Mouse (Mus musculus): Measurements from ENCODE around the gene Agpat2. TPM values are rescaled to one million over a fixed set of nuclear protein-coding genes. Genes with fewer than 3 reads are reported as not detected.

Agpat2 gene
- total RNA-seq (2021), result 10 to 100 TPM; 12.1 to 19.0 TPM
- long read RNA-seq, experiment 1, transcript Agpat2-201 (6 exons, 1,489 nt), result major isoform, 61 of 76 reads
- long read RNA-seq, experiment 1, transcript Agpat2-202 (6 exons, 1,273 nt), result minor isoform, 5 of 76 reads
- long read RNA-seq, experiment 1, partial matches to known transcripts, result 8 of 76 reads
- long read RNA-seq, experiment 1, other reads (novel, unspliced or antisense), result 2 of 76 reads
- long read RNA-seq, experiment 2, transcript Agpat2-201 (6 exons, 1,489 nt), result major isoform, 77 of 87 reads
- long read RNA-seq, experiment 2, partial matches to known transcripts, result 7 of 87 reads
- long read RNA-seq, experiment 2, other reads (novel, unspliced or antisense), result 1 of 87 reads

GRCm38 (mm10) chr2:26603720-26604671, at the start of gene Agpat2:
Gene Agpat2 (minus strand): TSS chr2:26604417.
- DNase-seq (ENCODE audit: low spot score in 2 of 2), result peak; percentile 62 to 80

GRCm38 (mm10) chr2:26646643-26647293, 42.6 kb upstream of the Agpat2 start:
- DNase-seq (ENCODE audit: low spot score in 2 of 2), result peak; percentile 56 to 64

GRCm38 (mm10) chr2:26643942-26644341, 39.7 kb upstream of the Agpat2 start:
- DNase-seq (ENCODE audit: low spot score in 2 of 2), result no peak

- no peak for DNase-seq (ENCODE audit: low spot score in 2 of 2)
Measured at GRCm38 (mm10) chr2:26641006-26641647, 36.9 kb upstream of the Agpat2 start.

GRCm38 (mm10) chr2:26639838-26640830, 35.9 kb upstream of the Agpat2 start:
- DNase-seq (ENCODE audit: low spot score in 2 of 2), result peak; percentile 98 to 99

- no peak for DNase-seq (ENCODE audit: low spot score in 2 of 2)
Measured at GRCm38 (mm10) chr2:26639083-26639482, 34.9 kb upstream of the Agpat2 start.

GRCm38 (mm10) chr2:26638572-26638971, 34.4 kb upstream of the Agpat2 start:
- DNase-seq (ENCODE audit: low spot score in 2 of 2), result no peak

- DNase-seq (ENCODE audit: low spot score in 2 of 2), result no peak
Measured at GRCm38 (mm10) chr2:26638039-26638438, 33.8 kb upstream of the Agpat2 start.

- no peak for DNase-seq (ENCODE audit: low spot score in 2 of 2)
Measured at GRCm38 (mm10) chr2:26637316-26637932, 33.2 kb upstream of the Agpat2 start.

GRCm38 (mm10) chr2:26636325-26636635, 32.1 kb upstream of the Agpat2 start:
- no peak for DNase-seq (ENCODE audit: low spot score in 2 of 2)

- no peak for DNase-seq (ENCODE audit: low spot score in 2 of 2)
Measured at GRCm38 (mm10) chr2:26635489-26636324, 31.5 kb upstream of the Agpat2 start.

GRCm38 (mm10) chr2:26634629-26635488, 30.6 kb upstream of the Agpat2 start:
- DNase-seq (ENCODE audit: low spot score in 2 of 2), result no peak

- DNase-seq (ENCODE audit: low spot score in 2 of 2), result no peak
Measured at GRCm38 (mm10) chr2:26633953-26634530, 29.8 kb upstream of the Agpat2 start.

GRCm38 (mm10) chr2:26632541-26633395, 28.6 kb upstream of the Agpat2 start:
- DNase-seq (ENCODE audit: low spot score in 2 of 2), result no peak

GRCm38 (mm10) chr2:26628792-26629437, 24.7 kb upstream of the Agpat2 start:
- peak in 1 of 2 experiments; percentile 18 for DNase-seq (ENCODE audit: low spot score in 2 of 2)
